Mouse (Mus musculus): ENCODE measurements around the gene Mrtfa. TPM values are rescaled to one million over a fixed set of nuclear protein-coding genes. Genes with fewer than 3 reads are reported as not detected.
"Not testable (repeated sequence)": the region's sequence is repeated elsewhere in the genome, so short reads cannot be mapped to it uniquely, and the experiment has no call there.

Gene Mrtfa
- polyA plus RNA-seq, 1 experiment from 2014 or later: 4.5 TPM

GRCm38 (mm10) chr15:81225732-81226131, 35.2 kb upstream of the Mrtfa start:
- no peaks in the 10 kb centered on the region for H3K36me3 ChIP-seq (replicated peaks; ENCODE audit: insufficient read depth, low read length)
- WGBS (ENCODE audit: insufficient replicate concordance): 76% methylated on average over 6 of the region's 6 CpGs

DNA sequence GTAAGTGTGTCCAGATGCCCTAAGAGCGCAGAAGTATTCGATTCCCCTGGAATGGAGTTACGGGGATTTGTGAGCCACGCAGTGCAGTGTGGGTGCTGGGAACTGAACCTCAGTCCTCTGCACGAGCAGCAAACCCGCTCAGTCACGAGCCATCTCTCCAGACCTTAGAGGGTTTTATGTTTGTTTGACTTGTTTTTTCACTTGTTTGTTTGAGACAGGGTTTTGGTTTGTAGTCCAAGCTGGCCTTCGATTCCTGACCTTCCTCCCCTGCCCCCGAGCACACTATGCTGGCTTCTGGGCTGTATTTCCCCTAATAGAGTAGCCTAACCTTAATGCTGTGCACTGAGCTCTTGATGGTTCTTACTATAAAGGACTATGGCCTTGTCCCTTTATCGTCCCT, 34.5 kb upstream of the Mrtfa start:
- H3K36me3 ChIP-seq (replicated peaks; ENCODE audit: insufficient read depth, low read length): no peaks in the 10 kb centered on the region
- no peaks in the 10 kb centered on the region for H3K9me3 ChIP-seq (ENCODE audit: low read length)
- WGBS (ENCODE audit: insufficient replicate concordance): 75% methylated on average over 10 of the region's 10 CpGs
- DNase-seq (no peak), ATAC-seq (no peak)
- no peak overlapping the region for H3K27ac ChIP-seq (ENCODE audit: low read depth)
- H3K4me1 ChIP-seq (ENCODE audit: insufficient read depth): no peaks in the 10 kb centered on the region
- no peak for TF ChIP-seq EP300 (IDR thresholded peaks at IDR 0.05; ENCODE audit: low read depth)
- no peak for TF ChIP-seq CTCF (IDR thresholded peaks at IDR 0.05; ENCODE audit: low read depth)
- no peak overlapping the region for H3K4me2 ChIP-seq (ENCODE audit: low read depth, low read length)
- H3K27me3 ChIP-seq (ENCODE audit: insufficient read depth, low read length): no peaks in the 10 kb centered on the region
- H3K9ac ChIP-seq (replicated peaks): no peak overlapping the region
- no peak overlapping the region for H3K4me3 ChIP-seq (ENCODE audit: low read depth, low read length)

More at GRCm38 (mm10) chr15:81225732-81226131, 35.2 kb upstream of the Mrtfa start:
- no peak overlapping the region for H3K27ac ChIP-seq (ENCODE audit: low read depth)
- DNase-seq (no peak), ATAC-seq (no peak)
- no peak overlapping the region for H3K4me2 ChIP-seq (ENCODE audit: low read depth, low read length)
- no peaks in the 10 kb centered on the region for H3K4me1 ChIP-seq (ENCODE audit: insufficient read depth)
- H3K4me3 ChIP-seq (ENCODE audit: low read depth, low read length): no peak overlapping the region
- no peak overlapping the region for H3K9ac ChIP-seq (replicated peaks)
- no peak for TF ChIP-seq EP300 (IDR thresholded peaks at IDR 0.05; ENCODE audit: low read depth)
- H3K27me3 ChIP-seq (ENCODE audit: insufficient read depth, low read length): no peaks in the 10 kb centered on the region
- H3K9me3 ChIP-seq (ENCODE audit: low read length): no peaks in the 10 kb centered on the region

DNA sequence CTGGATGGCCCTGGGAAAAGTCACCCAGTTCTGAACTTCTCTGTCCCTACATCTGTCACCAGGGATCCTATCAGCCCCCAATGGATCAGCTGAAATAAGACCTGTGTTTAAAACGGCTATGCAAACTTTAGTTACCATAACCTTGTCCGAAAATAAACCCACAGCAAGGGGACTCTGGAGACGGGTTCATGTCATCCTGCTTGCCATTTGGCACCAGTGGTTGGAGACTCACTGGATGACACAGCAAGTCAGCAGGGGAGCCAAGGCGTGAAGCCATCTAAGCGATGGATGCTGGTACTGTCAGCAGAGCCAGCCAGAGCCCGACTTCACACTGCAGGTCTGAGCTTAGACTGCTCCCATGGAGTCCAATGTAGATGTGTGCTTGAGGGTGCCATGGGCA, 30.9 kb upstream of the Mrtfa start:
- Histone ChIP-seq H3K4me2 (ENCODE audit: low read depth, low read length) (no peak overlapping the region), H3K4me1 (ENCODE audit: insufficient read depth) (no peaks in the 10 kb centered on the region), H3K27me3 (ENCODE audit: insufficient read depth, low read length) (no peaks in the 10 kb centered on the region), H3K9me3 (ENCODE audit: low read length) (no peaks in the 10 kb centered on the region), H3K27ac (ENCODE audit: low read depth) (no peak overlapping the region), H3K4me3 (ENCODE audit: low read depth, low read length) (no peak overlapping the region), H3K36me3 (replicated peaks; ENCODE audit: insufficient read depth, low read length) (no peaks in the 10 kb centered on the region), H3K9ac (replicated peaks) (no peak overlapping the region)
- DNase-seq (no peak), ATAC-seq (no peak)
- WGBS (ENCODE audit: insufficient replicate concordance): 65% methylated on average over 6 of the region's 6 CpGs
- no peak for TF ChIP-seq EP300 (IDR thresholded peaks at IDR 0.05; ENCODE audit: low read depth)
- no peak for TF ChIP-seq CTCF (IDR thresholded peaks at IDR 0.05; ENCODE audit: low read depth)

DNA sequence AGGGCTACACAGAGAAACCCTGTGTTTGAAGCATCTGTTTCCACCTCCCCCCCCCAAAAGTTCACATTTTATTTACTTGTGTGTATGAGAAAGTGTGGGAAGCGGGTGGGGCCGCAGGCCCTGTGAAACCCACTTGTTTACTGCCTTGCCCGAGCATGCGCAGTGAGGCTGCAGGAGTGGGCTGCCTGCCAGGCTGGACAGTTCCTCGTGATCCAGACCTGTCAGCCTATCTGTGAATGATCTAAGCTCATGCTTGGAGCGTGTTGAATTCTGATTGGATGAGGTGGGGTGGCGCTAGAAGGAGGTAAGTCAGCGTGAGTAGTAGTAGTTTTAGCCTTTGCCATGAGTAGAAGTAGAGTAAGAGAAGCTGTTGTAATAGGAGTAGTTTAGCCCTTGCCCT, 29.5 kb upstream of the Mrtfa start:
- 75% methylated on average over 8 of the region's 8 CpGs for WGBS (ENCODE audit: insufficient replicate concordance)
- H3K27ac ChIP-seq (ENCODE audit: low read depth); H3K4me1 ChIP-seq (ENCODE audit: insufficient read depth); H3K9ac ChIP-seq (replicated peaks); DNase-seq; H3K4me3 ChIP-seq (ENCODE audit: low read depth, low read length); H3K36me3 ChIP-seq (replicated peaks; ENCODE audit: insufficient read depth, low read length); H3K27me3 ChIP-seq (ENCODE audit: insufficient read depth, low read length); H3K4me2 ChIP-seq (ENCODE audit: low read depth, low read length); ATAC-seq; H3K9me3 ChIP-seq (ENCODE audit: low read length): not testable (repeated sequence)

GRCm38 (mm10) chr15:81219054-81219453, 28.5 kb upstream of the Mrtfa start:
- no peak for DNase-seq
- no peak overlapping the region for H3K9ac ChIP-seq (replicated peaks)
- no peak overlapping the region for H3K27ac ChIP-seq (ENCODE audit: low read depth)
- TF ChIP-seq CTCF (IDR thresholded peaks at IDR 0.05; ENCODE audit: low read depth): no peak
- H3K9me3 ChIP-seq (ENCODE audit: low read length): no peaks in the 10 kb centered on the region
- ATAC-seq: no peak
- H3K36me3 ChIP-seq (replicated peaks; ENCODE audit: insufficient read depth, low read length): no peaks in the 10 kb centered on the region
- H3K4me2 ChIP-seq (ENCODE audit: low read depth, low read length): no peak overlapping the region
- H3K27me3 ChIP-seq (ENCODE audit: insufficient read depth, low read length): no peaks in the 10 kb centered on the region
- H3K4me3 ChIP-seq (ENCODE audit: low read depth, low read length): no peak overlapping the region
- H3K4me1 ChIP-seq (ENCODE audit: insufficient read depth): no peaks in the 10 kb centered on the region
- 41% methylated on average over 6 of the region's 6 CpGs for WGBS (ENCODE audit: insufficient replicate concordance)

- ATAC-seq (no peak), DNase-seq (no peak)
- H3K36me3 ChIP-seq (replicated peaks; ENCODE audit: insufficient read depth, low read length): no peaks in the 10 kb centered on the region
- H3K9me3 ChIP-seq (ENCODE audit: low read length): no peaks in the 10 kb centered on the region
- no peak for TF ChIP-seq EP300 (IDR thresholded peaks at IDR 0.05; ENCODE audit: low read depth)
- TF ChIP-seq CTCF (IDR thresholded peaks at IDR 0.05; ENCODE audit: low read depth): no peak
- no peaks in the 10 kb centered on the region for H3K27me3 ChIP-seq (ENCODE audit: insufficient read depth, low read length)
- H3K4me1 ChIP-seq (ENCODE audit: insufficient read depth): no peaks in the 10 kb centered on the region
- no peak overlapping the region for H3K9ac ChIP-seq (replicated peaks)
- H3K27ac ChIP-seq (ENCODE audit: low read depth): no peak overlapping the region
- WGBS (ENCODE audit: insufficient replicate concordance): 77% methylated on average over 19 of the region's 19 CpGs
- H3K4me3 ChIP-seq (ENCODE audit: low read depth, low read length): no peak overlapping the region
- no peak overlapping the region for H3K4me2 ChIP-seq (ENCODE audit: low read depth, low read length)
Measured at GRCm38 (mm10) chr15:81216906-81217653, 26.5 kb upstream of the Mrtfa start.

GRCm38 (mm10) chr15:81212976-81213375, 22.4 kb upstream of the Mrtfa start:
- Histone ChIP-seq H3K9ac (replicated peaks) (no peak overlapping the region), H3K4me1 (ENCODE audit: insufficient read depth) (no peaks in the 10 kb centered on the region), H3K4me3 (ENCODE audit: low read depth, low read length) (no peak overlapping the region), H3K27ac (ENCODE audit: low read depth) (no peak overlapping the region), H3K9me3 (ENCODE audit: low read length) (no peaks in the 10 kb centered on the region), H3K4me2 (ENCODE audit: low read depth, low read length) (no peak overlapping the region), H3K36me3 (replicated peaks; ENCODE audit: insufficient read depth, low read length) (no peaks in the 10 kb centered on the region), H3K27me3 (ENCODE audit: insufficient read depth, low read length) (no peaks in the 10 kb centered on the region)
- WGBS (ENCODE audit: insufficient replicate concordance): 76% methylated on average over 15 of the region's 15 CpGs
- ATAC-seq (no peak), DNase-seq (no peak)
- TF ChIP-seq CTCF (IDR thresholded peaks at IDR 0.05; ENCODE audit: low read depth) (no peak), EP300 (IDR thresholded peaks at IDR 0.05; ENCODE audit: low read depth) (no peak)
